Mouse (Mus musculus): ENCODE results near the gene Ap1ar. TPM values are rescaled to one million over a fixed set of nuclear protein-coding genes. Genes with fewer than 3 reads are reported as not detected.

Ap1ar gene
- total and polyA plus RNA-seq, 2 experiments = 10.0 to 21.1 TPM

DNA sequence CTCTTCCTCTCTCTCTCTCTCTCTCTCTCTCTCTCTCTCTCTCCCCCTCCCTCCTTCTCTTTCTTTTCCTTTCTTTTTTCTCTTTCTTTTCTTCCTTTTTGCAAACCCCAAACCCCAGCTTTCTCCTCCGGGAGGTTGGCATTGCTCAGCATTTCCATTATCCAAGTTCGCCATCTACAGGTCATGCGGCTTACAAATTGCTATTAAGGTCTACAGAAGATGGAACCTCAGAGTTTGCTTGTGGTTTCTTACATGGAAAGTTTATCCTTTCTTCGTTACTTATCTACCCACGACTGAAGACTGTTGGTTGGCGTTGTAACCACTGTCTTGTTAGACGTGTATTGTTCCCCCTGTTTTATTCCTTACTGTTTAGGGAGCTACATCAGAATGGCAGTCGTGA is 78.1 kb downstream of the Ap1ar start:
- peak; percentile 22 for DNase-seq (ENCODE audit: extremely low read depth, low read depth, low spot score)
- no peak overlapping the region for H3K4me3 ChIP-seq (ENCODE audit: insufficient read depth, low read depth, low read length)
- H3K79me2 ChIP-seq (ENCODE audit: control insufficient read depth, insufficient read depth, low read length) = no peaks in the 10 kb centered on the region
- no peak overlapping the region for H3K27ac ChIP-seq (replicated peaks; ENCODE audit: insufficient read depth, low read depth, low read length)
- TF ChIP-seq POLR2A (IDR thresholded peaks at IDR 0.05; ENCODE audit: extremely low read depth, insufficient read depth, low read length) (no peak), CTCF (IDR thresholded peaks at IDR 0.05; ENCODE audit: low read depth, low read length) (peak; percentile 17; the same call in 1 of the 2 replicates)
- 21% methylated on average over 8 of the region's 8 CpGs for WGBS
- H3K27me3 ChIP-seq (ENCODE audit: control insufficient read depth, insufficient read depth, low read length) = no peaks in the 10 kb centered on the region
- no peaks in the 10 kb centered on the region for H3K4me1 ChIP-seq (ENCODE audit: control insufficient read depth, insufficient read depth, low read length)
- no peaks in the 10 kb centered on the region for H3K36me3 ChIP-seq (ENCODE audit: control insufficient read depth, insufficient read depth, low read length)
- H3K9ac ChIP-seq (ENCODE audit: low read depth, low read length) = no peak overlapping the region

DNA sequence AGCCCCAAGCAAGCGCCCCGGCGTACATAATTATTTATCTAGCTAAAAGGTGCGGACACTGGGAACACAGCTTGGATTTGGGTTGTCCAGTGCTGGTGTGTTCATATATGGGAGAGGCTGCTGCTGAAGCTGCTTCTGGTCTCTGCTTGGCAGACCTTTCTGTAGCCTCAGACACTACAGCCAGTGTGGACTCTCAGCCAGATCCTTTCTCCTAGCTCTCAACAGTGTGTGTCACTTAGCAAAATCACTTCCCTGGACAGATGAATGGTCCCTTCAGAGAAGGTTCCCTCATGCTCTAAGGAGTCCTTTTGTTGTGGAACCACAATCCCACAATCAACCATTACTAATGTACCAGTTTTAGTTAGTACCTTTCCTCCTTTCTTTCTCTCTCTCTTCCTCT is 78.5 kb downstream of the Ap1ar start:
- WGBS = 34% methylated on average over 4 of the region's 4 CpGs

DNA sequence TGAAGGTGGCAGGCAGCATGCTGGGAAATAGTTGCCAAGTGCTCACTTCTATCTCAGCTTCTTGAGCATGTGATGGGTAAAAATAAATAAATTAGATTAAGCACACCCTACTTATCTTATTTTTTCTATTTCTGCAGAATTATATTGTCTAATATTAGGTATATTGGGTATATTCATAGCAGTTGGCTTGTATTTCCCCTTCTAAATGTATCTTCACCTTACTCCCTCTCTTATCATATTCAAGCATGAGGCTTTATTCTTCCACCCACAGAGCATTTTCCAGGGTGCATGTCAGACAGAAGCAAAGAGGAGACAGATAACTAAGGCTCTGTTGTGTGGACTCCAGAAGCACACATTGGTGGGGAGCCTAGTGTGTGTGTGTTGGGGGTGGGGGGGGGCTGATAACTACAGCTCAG is 79.4 kb downstream of the Ap1ar start:
- Histone ChIP-seq H3K9ac (ENCODE audit: low read depth, low read length) (no peak overlapping the region), H3K79me2 (ENCODE audit: control insufficient read depth, insufficient read depth, low read length) (no peaks in the 10 kb centered on the region), H3K4me1 (ENCODE audit: control insufficient read depth, insufficient read depth, low read length) (no peaks in the 10 kb centered on the region), H3K27me3 (ENCODE audit: control insufficient read depth, insufficient read depth, low read length) (no peaks in the 10 kb centered on the region), H3K27ac (replicated peaks; ENCODE audit: insufficient read depth, low read depth, low read length) (no peak overlapping the region), H3K4me3 (ENCODE audit: insufficient read depth, low read depth, low read length) (no peak overlapping the region), H3K36me3 (ENCODE audit: control insufficient read depth, insufficient read depth, low read length) (no peaks in the 10 kb centered on the region)
- DNase-seq (ENCODE audit: extremely low read depth, low read depth, low spot score) = no peak
- no peak for TF ChIP-seq CTCF (IDR thresholded peaks at IDR 0.05; ENCODE audit: low read depth, low read length)
- no peak for TF ChIP-seq POLR2A (IDR thresholded peaks at IDR 0.05; ENCODE audit: extremely low read depth, insufficient read depth, low read length)

More for the DNA sequence above, 78.5 kb downstream of the Ap1ar start:
- no peak for DNase-seq (ENCODE audit: extremely low read depth, low read depth, low spot score)
- no peak overlapping the region for H3K9ac ChIP-seq (ENCODE audit: low read depth, low read length)
- H3K79me2 ChIP-seq (ENCODE audit: control insufficient read depth, insufficient read depth, low read length) = no peaks in the 10 kb centered on the region
- H3K4me1 ChIP-seq (ENCODE audit: control insufficient read depth, insufficient read depth, low read length) = no peaks in the 10 kb centered on the region
- TF ChIP-seq CTCF (IDR thresholded peaks at IDR 0.05; ENCODE audit: low read depth, low read length) (no peak), POLR2A (IDR thresholded peaks at IDR 0.05; ENCODE audit: extremely low read depth, insufficient read depth, low read length) (no peak)
- no peak overlapping the region for H3K4me3 ChIP-seq (ENCODE audit: insufficient read depth, low read depth, low read length)
- no peaks in the 10 kb centered on the region for H3K27me3 ChIP-seq (ENCODE audit: control insufficient read depth, insufficient read depth, low read length)
- H3K27ac ChIP-seq (replicated peaks; ENCODE audit: insufficient read depth, low read depth, low read length) = no peak overlapping the region
- no peaks in the 10 kb centered on the region for H3K36me3 ChIP-seq (ENCODE audit: control insufficient read depth, insufficient read depth, low read length)

Other genes starting within 250 kb of the Ap1ar start
- gene Neurog2, start 204.4 kb downstream of the Ap1ar start, total RNA-seq (2014; rRNA removed) = not detected in 2 replicates
- not detected in 2 replicates for gene Neurog2, start 204.4 kb downstream of the Ap1ar start, polyA plus RNA-seq (2012; rRNA removed)
- gene Alpk1, start 57.0 kb downstream of the Ap1ar start, total RNA-seq (2014; rRNA removed) = 1.9 and 2.1 TPM in 2 replicates
- 0.21 and 0.39 TPM in 2 replicates for gene Alpk1, start 57.0 kb downstream of the Ap1ar start, polyA plus RNA-seq (2012; rRNA removed)
- 19.8 and 24.8 TPM in 2 replicates for gene Tifa, start 47.7 kb downstream of the Ap1ar start, total RNA-seq (2014; rRNA removed)
- 8.4 and 12.5 TPM in 2 replicates for gene Tifa, start 47.7 kb downstream of the Ap1ar start, polyA plus RNA-seq (2012; rRNA removed)
- gene Fam241a, start 58.8 kb upstream of the Ap1ar start, total RNA-seq (2014; rRNA removed) = 3.2 and 3.3 TPM in 2 replicates
- 1.1 and 1.2 TPM in 2 replicates for gene Fam241a, start 58.8 kb upstream of the Ap1ar start, polyA plus RNA-seq (2012; rRNA removed)